Mouse (Mus musculus) embryonic fibroblast, embryonic 13.5 days (primary cell): ENCODE measurements around the gene Zfp704.

Experiments
- CTCF ChIP-seq: IDR thresholded peaks from 2 replicates; pipeline ENCODE4 v1.5.1; 2011; ENCODE audit warnings: mild to moderate bottlenecking, control low read depth, low read length, moderate library complexity, borderline replicate concordance; ENCODE audit not compliant: insufficient read depth
- POLR2A ChIP-seq: IDR thresholded peaks from 2 replicates; pipeline ENCODE4 v1.6.1; 2011; ENCODE audit warnings: low read depth, mild to moderate bottlenecking, control low read depth, low read length, moderate library complexity

GRCm38 (mm10) chr3:9465731-9466130 lies 144.2 kb downstream of the Zfp704 start:
- TF ChIP-seq POLR2A (no peak), CTCF (no peak)
